Mouse (Mus musculus) lung, embryonic 14.5 days (tissue): ENCODE measurements around the gene Map4k5. TPM values are rescaled to one million over a fixed set of nuclear protein-coding genes. Genes with fewer than 3 reads are reported as not detected.

Experiments used
- ATAC-seq: fragments of 200-750 bp; cut with Nextera tagmentation; 2 replicates; pipeline ENCODE4 v1.8.0; 2017; ENCODE audit warnings: mild to moderate bottlenecking, moderate TSS enrichment, moderate library complexity; ENCODE audit not compliant: insufficient read depth
- DNase-seq: peaks from one replicate; pipeline ENCODE4 v3.0.0-alpha.2; 2015
- H3K27ac ChIP-seq: fragments of 300-500 bp; sonication (generic); 2 replicates; pipeline ENCODE4 v1.5.1; 2014; ENCODE audit warnings: low read depth, mild to moderate bottlenecking, moderate library complexity
- H3K27me3 ChIP-seq: fragments of 300-500 bp; sonication (generic); 2 replicates; pipeline ENCODE4 v1.6.1; 2014; ENCODE audit warnings: low read length, control low read depth; ENCODE audit not compliant: insufficient read depth
- H3K36me3 ChIP-seq: fragments of 300-500 bp; sonication (generic); 2 replicates; pipeline ENCODE4 v1.6.1; 2014; ENCODE audit warnings: control low read depth; ENCODE audit not compliant: insufficient read depth
- H3K4me1 ChIP-seq: fragments of 300-500 bp; sonication (generic); 2 replicates; pipeline ENCODE4 v1.6.1; 2014; ENCODE audit warnings: antibody characterized with exemption, control low read depth; ENCODE audit not compliant: insufficient read depth
- H3K4me2 ChIP-seq: fragments of 300-500 bp; sonication (generic); 2 replicates; pipeline ENCODE4 v1.6.1; 2014; ENCODE audit warnings: mild to moderate bottlenecking
- H3K4me3 ChIP-seq: fragments of 300-500 bp; sonication (generic); 2 replicates; pipeline ENCODE4 v1.5.1; 2014; ENCODE audit warnings: low read depth, low read length
- H3K9ac ChIP-seq: fragments of 300-500 bp; sonication (generic); 2 replicates; pipeline ENCODE4 v1.6.1; 2014
- H3K9me3 ChIP-seq: fragments of 300-500 bp; sonication (generic); 2 replicates; pipeline ENCODE4 v1.6.1; 2016; ENCODE audit warnings: low read depth, low read length, control low read depth
- CTCF ChIP-seq: IDR thresholded peaks from 2 replicates; pipeline ENCODE4 v1.5.1; 2016; ENCODE audit warnings: antibody characterized with exemption, low read depth
- WGBS: fragments of 180-500 bp; shearing (Covaris S2); extraction: QIAGEN DNeasy Blood & Tissue Kit; methylation state at CpG from one replicate; pipeline ENCODE4 v1.1.7; 2014; 5-methylcytosine and 5-hydroxymethylcytosine counted together
- polyA plus RNA-seq: library from polyadenylated mRNA; unstranded; fragments of >200 nt; fragmentation: Nextera tagmentation; extraction: Ambion mirVana; gene quantifications from 2 replicates; pipeline ENCODE4 v1.2.1, GENCODE M21; 2014

The Map4k5 gene
- polyA plus RNA-seq, 1 experiment from 2014 or later = 49.0 TPM

DNA sequence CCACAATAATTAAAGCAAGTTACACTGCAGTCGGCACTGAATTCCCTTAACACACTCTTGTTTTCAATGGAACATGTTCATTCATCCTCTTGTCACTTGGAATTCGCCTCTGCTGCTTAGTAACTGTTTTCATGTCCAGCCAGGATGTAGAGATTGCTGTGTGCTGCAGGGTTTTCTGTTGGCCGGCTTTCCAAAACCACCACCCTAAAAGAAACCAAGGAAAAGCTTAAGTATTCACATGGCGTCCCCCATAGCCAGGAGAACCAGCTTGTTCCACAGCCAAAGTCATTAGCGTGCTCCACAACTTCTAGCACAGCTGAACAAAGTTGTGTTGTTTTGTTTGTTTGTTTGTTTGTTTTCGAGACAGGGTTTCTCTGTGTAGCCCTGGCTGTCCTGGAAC lies 87.9 kb downstream of the Map4k5 start:
- Histone ChIP-seq H3K9me3 (no peaks in the 10 kb centered on the region), H3K36me3 (peaks cover 61% of the 10 kb centered on the region), H3K4me1 (no peaks in the 10 kb centered on the region), H3K4me3 (no peak overlapping the region), H3K27me3 (no peaks in the 10 kb centered on the region), H3K27ac (no peak overlapping the region), H3K4me2 (no peak overlapping the region), H3K9ac (no peak overlapping the region)
- ATAC-seq (no peak), DNase-seq (no peak)
- no peak for TF ChIP-seq CTCF
- 85% methylated on average over 6 of the region's 6 CpGs for WGBS

DNA sequence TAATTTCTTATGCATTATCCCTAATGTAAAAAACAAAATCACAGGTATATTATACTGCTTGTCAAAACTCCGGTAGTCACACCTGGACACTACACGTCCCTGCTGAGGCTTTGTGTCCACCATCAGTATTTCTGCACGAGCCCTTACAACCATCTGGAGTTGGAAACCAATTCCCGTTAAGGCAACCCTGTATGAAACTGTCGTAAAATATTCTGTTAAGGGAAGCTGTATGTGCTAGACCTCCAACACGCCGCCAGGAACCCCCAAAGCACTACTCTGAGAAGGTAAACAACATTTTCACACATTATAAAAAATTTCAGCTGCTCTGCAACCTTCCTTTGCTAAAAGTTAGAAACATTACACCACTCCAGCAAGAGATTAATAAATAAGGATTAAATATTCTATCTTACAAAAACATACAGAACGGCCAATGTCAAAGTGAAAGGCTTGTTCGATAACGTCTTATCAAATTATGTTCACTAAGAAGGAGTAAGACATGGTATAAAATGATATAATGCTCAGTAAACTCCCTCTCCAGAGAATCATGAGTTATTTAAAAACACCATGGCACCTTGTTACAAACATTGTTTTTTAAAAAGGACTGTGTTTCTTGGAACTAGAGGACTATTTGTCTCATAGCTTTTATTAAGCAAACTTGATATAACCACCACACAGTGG lies 88.5 kb downstream of the Map4k5 start:
- no peak overlapping the region for H3K27ac ChIP-seq
- H3K4me2 ChIP-seq = no peak overlapping the region
- WGBS = 82% methylated on average over 10 of the region's 10 CpGs
- no peak overlapping the region for H3K4me3 ChIP-seq
- no peak overlapping the region for H3K9ac ChIP-seq
- DNase-seq (no peak), ATAC-seq (no peak)
- TF ChIP-seq CTCF = no peak
- peaks cover 59% of the 10 kb centered on the region for H3K36me3 ChIP-seq
- H3K9me3 ChIP-seq = no peaks in the 10 kb centered on the region
- no peaks in the 10 kb centered on the region for H3K4me1 ChIP-seq
- H3K27me3 ChIP-seq = no peaks in the 10 kb centered on the region

DNA sequence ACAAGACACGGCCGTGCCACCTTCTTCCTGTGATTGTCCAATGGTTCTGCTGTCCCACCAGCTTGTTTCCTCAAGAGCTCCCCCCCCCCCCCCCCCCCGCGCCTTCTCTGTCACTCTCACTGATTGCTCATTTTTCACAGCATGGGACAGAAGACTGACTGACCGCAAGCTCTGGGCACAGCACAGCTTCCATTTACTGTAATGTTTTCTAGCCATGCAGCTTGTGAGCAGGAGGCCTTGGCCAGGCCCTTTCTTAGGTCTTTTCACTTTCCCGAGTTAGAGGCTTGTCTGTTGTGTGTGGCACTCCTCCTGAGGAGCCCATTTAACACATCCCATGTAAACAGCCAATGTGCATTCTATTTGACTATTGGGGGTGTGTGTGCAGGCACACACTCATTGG lies 89.8 kb downstream of the Map4k5 start:
- H3K9ac ChIP-seq = no peak overlapping the region
- H3K9me3 ChIP-seq = no peaks in the 10 kb centered on the region
- no peaks in the 10 kb centered on the region for H3K4me1 ChIP-seq
- H3K27me3 ChIP-seq = no peaks in the 10 kb centered on the region
- 78% methylated on average over 4 of the region's 6 CpGs for WGBS
- no peak overlapping the region for H3K4me3 ChIP-seq
- H3K36me3 ChIP-seq = peaks cover 47% of the 10 kb centered on the region
- no peak for ATAC-seq
- H3K27ac ChIP-seq = no peak overlapping the region
- no peak for DNase-seq
- TF ChIP-seq CTCF = no peak
- H3K4me2 ChIP-seq = no peak overlapping the region

DNA sequence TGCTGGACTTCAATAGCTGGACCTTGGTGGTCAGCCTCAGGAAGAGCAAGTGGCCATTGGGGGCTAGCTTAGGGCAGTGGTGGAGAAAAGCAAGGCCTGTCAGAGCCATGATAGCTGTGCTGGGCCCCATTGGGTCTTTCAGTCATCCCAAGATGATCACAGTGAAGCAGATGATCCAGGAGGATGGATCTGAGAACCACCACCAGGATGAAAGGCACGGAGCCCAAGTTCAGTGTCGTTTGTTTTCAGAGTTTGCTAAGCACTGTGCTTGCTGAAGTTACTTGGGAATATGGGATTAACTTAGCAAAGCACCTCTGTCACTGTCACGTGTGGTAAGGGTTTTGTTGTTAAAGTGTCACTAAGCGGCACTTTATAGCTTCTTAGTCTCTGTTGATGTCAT lies 92.4 kb downstream of the Map4k5 start:
- no peak overlapping the region for H3K4me3 ChIP-seq
- 81% methylated on average over 4 of the region's 4 CpGs for WGBS
- H3K4me2 ChIP-seq = no peak overlapping the region
- no peak overlapping the region for H3K9ac ChIP-seq
- H3K27me3 ChIP-seq = no peaks in the 10 kb centered on the region
- no peaks in the 10 kb centered on the region for H3K9me3 ChIP-seq
- H3K4me1 ChIP-seq = no peaks in the 10 kb centered on the region
- DNase-seq (no peak), ATAC-seq (no peak)
- no peak for TF ChIP-seq CTCF
- peaks cover 23% of the 10 kb centered on the region for H3K36me3 ChIP-seq
- H3K27ac ChIP-seq = no peak overlapping the region

DNA sequence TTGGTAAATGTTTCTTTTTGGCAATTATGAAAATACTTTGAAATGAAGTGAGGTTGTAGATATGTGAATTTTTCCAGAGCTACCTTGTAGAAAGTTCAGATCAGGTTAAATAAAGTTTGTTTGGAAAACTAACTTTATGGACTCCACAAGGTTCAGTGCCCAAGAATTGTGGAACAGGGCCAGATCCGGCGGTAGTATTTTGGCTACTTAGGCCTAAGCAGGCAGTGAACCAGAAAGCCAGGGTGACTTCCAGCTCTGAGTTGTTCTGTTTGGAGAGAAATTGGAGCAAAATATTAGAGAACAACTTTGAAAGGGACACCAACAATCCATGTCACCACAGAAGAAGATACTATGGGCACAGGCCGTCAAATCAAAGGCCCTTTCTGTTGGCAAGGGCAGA lies 96.7 kb downstream of the Map4k5 start:
- H3K9ac ChIP-seq = no peak overlapping the region
- DNase-seq (no peak), ATAC-seq (no peak)
- no peaks in the 10 kb centered on the region for H3K4me1 ChIP-seq
- no peak overlapping the region for H3K4me3 ChIP-seq
- H3K36me3 ChIP-seq = no peaks in the 10 kb centered on the region
- no peaks in the 10 kb centered on the region for H3K27me3 ChIP-seq
- WGBS = 89% methylated on average over 3 of the region's 3 CpGs
- H3K9me3 ChIP-seq = no peaks in the 10 kb centered on the region
- H3K27ac ChIP-seq = no peak overlapping the region
- H3K4me2 ChIP-seq = no peak overlapping the region
- TF ChIP-seq CTCF = no peak

DNA sequence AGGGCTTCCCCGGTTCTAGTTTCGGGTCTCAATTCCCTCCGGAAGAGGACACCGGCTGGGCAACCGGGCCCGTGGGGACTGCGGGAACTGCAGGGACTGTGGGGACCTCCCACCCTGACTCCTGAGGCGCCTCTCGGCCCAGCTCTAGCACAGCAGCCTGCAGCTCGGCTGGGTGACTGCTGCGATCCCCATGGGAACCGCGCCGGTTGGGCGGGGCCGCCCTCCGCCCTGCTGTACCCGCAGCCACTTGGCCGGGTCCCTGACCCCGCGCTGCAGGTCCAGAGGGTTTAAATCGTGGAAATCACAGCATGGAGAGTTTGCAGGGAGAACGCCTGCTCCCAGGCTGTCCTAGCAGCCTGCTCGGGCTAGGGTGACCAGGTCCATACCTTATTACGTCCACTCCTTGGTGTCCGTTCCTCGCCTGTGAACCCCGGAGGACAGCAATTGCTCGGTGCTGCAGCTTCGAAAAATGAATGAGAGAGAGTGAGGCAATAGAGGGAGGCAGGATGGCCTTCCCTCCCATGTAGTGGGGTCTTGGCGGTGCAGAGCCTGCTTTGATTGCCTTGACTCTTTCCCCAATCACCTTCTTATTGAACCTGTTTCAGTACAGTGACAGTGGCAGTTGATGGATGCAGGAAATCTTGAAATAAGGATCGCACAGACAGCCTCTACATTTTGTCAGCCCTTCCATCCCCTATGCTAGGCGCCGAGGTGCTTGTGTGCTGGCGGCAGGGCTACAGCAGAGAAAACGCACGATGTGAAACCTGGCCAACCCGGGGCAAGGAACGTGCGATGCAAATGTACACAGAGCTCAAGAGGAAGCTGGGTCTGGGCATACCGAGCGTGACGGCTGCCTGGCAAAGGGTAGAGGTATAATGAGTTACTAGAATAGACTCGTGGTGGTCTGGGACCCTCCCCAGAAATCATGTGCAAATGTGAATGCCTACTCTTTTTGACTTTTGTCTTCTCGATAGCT lies 102.2 kb downstream of the Map4k5 start, which contains the start of gene Cdkl1:
Gene Cdkl1 (minus strand): TSS at position 738 of the 976 bp plus-strand sequence.
- no peaks in the 10 kb centered on the region for H3K36me3 ChIP-seq
- 0 out of 2 replicates have a peak, but pooled peaks cover 3% of the 10 kb centered on the region for H3K27me3 ChIP-seq
- H3K9me3 ChIP-seq = no peaks in the 10 kb centered on the region
- peaks cover 6% of the 10 kb centered on the region; the same call in 1 of the 2 replicates for H3K4me1 ChIP-seq
- no peak for TF ChIP-seq CTCF
- 1% methylated on average over 45 of the region's 45 CpGs for WGBS
- H3K4me2 ChIP-seq = peak within 1 kb of the TSS; percentile 98
- ATAC-seq = peak; percentile 92
- H3K27ac ChIP-seq = no peak within 1 kb of the TSS
- peak within 1 kb of the TSS; percentile 58 for H3K9ac ChIP-seq
- peak within 1 kb of the TSS; percentile 52 for H3K4me3 ChIP-seq
- peak; percentile 70 for DNase-seq
